Comparison of ENCODE assay signal across 25 mouse cellular contexts in the genomic region with DNA sequence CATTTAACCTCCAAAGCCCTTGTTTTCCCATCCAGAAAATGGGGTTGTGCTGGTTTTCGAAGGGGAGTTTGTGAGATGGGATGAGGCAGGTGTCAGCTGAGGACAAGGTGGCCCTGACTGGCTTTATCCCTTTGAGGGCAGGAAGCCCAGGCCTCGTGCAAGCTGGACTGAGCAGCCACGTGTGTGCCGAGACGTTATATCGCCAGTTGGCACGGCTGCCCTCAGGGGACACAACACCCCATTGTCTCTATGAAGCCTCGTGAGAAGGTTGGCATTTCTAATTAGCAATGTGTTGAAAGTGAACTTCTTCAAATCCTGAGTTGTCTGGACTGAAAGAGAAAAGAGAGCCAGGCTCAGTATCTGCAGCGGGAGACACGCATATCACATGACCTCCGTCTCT. TPM values are rescaled to one million over a fixed set of nuclear protein-coding genes. Genes with fewer than 3 reads are reported as not detected.
A peak's percentile ranks its signal among the peaks of the same experiment; 100 is the strongest.
DNase-seq lines count a peak whose midpoint lies in the region; ATAC-seq and TF ChIP-seq lines count a peak whose summit lies in the region.
"Had no signal": no experiment of that assay in that cellular context is flagged by ENCODE, and none has a peak within 500 bp of the region (broad histone marks: within the 10 kb centered on the region; RNA-seq: fewer than 3 reads in every experiment).

No protein-coding gene starts in this region.

- no peak overlapping the region for H3K4me3 ChIP-seq in forebrain, embryonic 13.5 days
- no peak overlapping the region for H3K4me3 ChIP-seq in forebrain, embryonic 11.5 days (ENCODE audit: low read depth, low read length)
- no peak overlapping the region for H3K4me3 ChIP-seq in midbrain, embryonic 14.5 days (replicated peaks; ENCODE audit: low read depth, low read length)
- H3K4me3 ChIP-seq in midbrain, embryonic 10.5 days = no peak overlapping the region
- H3K4me3 ChIP-seq in midbrain, postnatal 0 days (ENCODE audit: low read depth, low read length) = no peak overlapping the region
- H3K4me3 ChIP-seq: embryonic facial prominence, embryonic 13.5 days; forebrain, embryonic 15.5 days; gastrocnemius, adult 2 months; heart, adult 2 months; heart, embryonic 12.5 days; layer of hippocampus, adult 2 months; left cerebral cortex, adult 2 months; liver, embryonic 12.5 days had no signal

- H3K9ac ChIP-seq in forebrain, embryonic 13.5 days = no peak overlapping the region; the same call in 1 of the 2 replicates
- H3K9ac ChIP-seq in forebrain, embryonic 11.5 days (ENCODE audit: low read length) = no peak overlapping the region
- no peak overlapping the region for H3K9ac ChIP-seq in midbrain, embryonic 14.5 days (replicated peaks; ENCODE audit: low read length)
- no peak overlapping the region for H3K9ac ChIP-seq in midbrain, postnatal 0 days (replicated peaks; ENCODE audit: low read length, poor library complexity, severe bottlenecking)
- H3K9ac ChIP-seq: embryonic facial prominence, embryonic 13.5 days; forebrain, embryonic 15.5 days; heart, embryonic 12.5 days; hindbrain, embryonic 14.5 days; liver, embryonic 12.5 days; liver, postnatal 0 days had no signal

- H3K4me1 ChIP-seq in forebrain, embryonic 13.5 days = peaks cover 80% of the 10 kb centered on the region
- no peaks in the 10 kb centered on the region for H3K4me1 ChIP-seq in forebrain, embryonic 11.5 days (replicated peaks; ENCODE audit: control insufficient read depth, insufficient read depth, low read length)
- H3K4me1 ChIP-seq in midbrain, embryonic 14.5 days (ENCODE audit: control insufficient read depth, insufficient read depth, low read length) = peaks cover 28% of the 10 kb centered on the region
- peaks cover 23% of the 10 kb centered on the region for H3K4me1 ChIP-seq in midbrain, embryonic 10.5 days
- H3K4me1 ChIP-seq in midbrain, postnatal 0 days (ENCODE audit: insufficient read depth, low read length) = peaks cover 7% of the 10 kb centered on the region; the same call in 1 of the 2 replicates
- H3K4me1 ChIP-seq: embryonic facial prominence, embryonic 13.5 days; heart, embryonic 12.5 days; liver, embryonic 12.5 days had no signal

- H3K9me3 ChIP-seq in forebrain, embryonic 13.5 days (replicated peaks) = no peaks in the 10 kb centered on the region
- H3K9me3 ChIP-seq in forebrain, embryonic 11.5 days (ENCODE audit: control insufficient read depth, low read length) = no peaks in the 10 kb centered on the region
- H3K9me3 ChIP-seq in midbrain, embryonic 14.5 days (ENCODE audit: control insufficient read depth, low read length) = no peaks in the 10 kb centered on the region
- no peaks in the 10 kb centered on the region for H3K9me3 ChIP-seq in midbrain, embryonic 10.5 days (replicated peaks)
- H3K9me3 ChIP-seq in midbrain, postnatal 0 days (ENCODE audit: low read length) = no peaks in the 10 kb centered on the region
- H3K9me3 ChIP-seq: embryonic facial prominence, embryonic 13.5 days; forebrain, embryonic 15.5 days; liver, embryonic 12.5 days had no signal

- H3K36me3 ChIP-seq in forebrain, embryonic 13.5 days (ENCODE audit: poor library complexity, severe bottlenecking) = peaks cover 17% of the 10 kb centered on the region
- H3K36me3 ChIP-seq in forebrain, embryonic 11.5 days (ENCODE audit: control insufficient read depth, insufficient read depth, low read length) = no peaks in the 10 kb centered on the region
- 0 out of 2 replicates have a peak, but pooled peaks cover 2% of the 10 kb centered on the region for H3K36me3 ChIP-seq in midbrain, embryonic 14.5 days (ENCODE audit: control insufficient read depth, insufficient read depth, low read length)
- H3K36me3 ChIP-seq in midbrain, embryonic 10.5 days = peaks cover 66% of the 10 kb centered on the region
- H3K36me3 ChIP-seq in midbrain, postnatal 0 days (ENCODE audit: insufficient read depth, low read length) = no peaks in the 10 kb centered on the region
- H3K36me3 ChIP-seq: embryonic facial prominence, embryonic 13.5 days; forebrain, embryonic 15.5 days; heart, embryonic 12.5 days; liver, embryonic 12.5 days had no signal

- ATAC-seq in forebrain, embryonic 13.5 days = no peak
- ATAC-seq in forebrain, embryonic 11.5 days (replicated peaks; ENCODE audit: low FRiP score) = no peak
- ATAC-seq in midbrain, embryonic 14.5 days (ENCODE audit: low FRiP score, low TSS enrichment) = no peak
- ATAC-seq in midbrain, postnatal 0 days (ENCODE audit: low FRiP score) = no peak
- ATAC-seq: CD4-positive, CD25-positive, alpha-beta regulatory T cell, adult 4 months; forebrain, embryonic 15.5 days; inflammation-experienced regulatory T-cells, adult 6 months; liver, embryonic 12.5 days; liver, postnatal 0 days had no signal

- peak overlapping the region; percentile 48; the same call in 1 of the 2 replicates for H3K27ac ChIP-seq in forebrain, embryonic 13.5 days
- H3K27ac ChIP-seq in forebrain, embryonic 11.5 days (ENCODE audit: low read depth, low read length) = no peak overlapping the region
- no peak overlapping the region for H3K27ac ChIP-seq in midbrain, embryonic 14.5 days (replicated peaks; ENCODE audit: low read depth, low read length)
- H3K27ac ChIP-seq in midbrain, embryonic 10.5 days (replicated peaks) = no peak overlapping the region
- no peak overlapping the region for H3K27ac ChIP-seq in midbrain, postnatal 0 days (ENCODE audit: low read depth, low read length)
- H3K27ac ChIP-seq: embryonic facial prominence, embryonic 13.5 days; forebrain, embryonic 15.5 days; gastrocnemius, adult 2 months; heart, adult 2 months; hindbrain, embryonic 14.5 days; layer of hippocampus, adult 2 months; left cerebral cortex, adult 2 months; liver, embryonic 12.5 days had no signal

- TF ChIP-seq CTCF in midbrain, postnatal 0 days (IDR thresholded peaks at IDR 0.05) = no peak

- DNase-seq in forebrain, embryonic 11.5 days (ENCODE audit: low spot score) = no peak
- peak; percentile 41 for DNase-seq in midbrain, embryonic 14.5 days
- DNase-seq in midbrain, embryonic 10.5 days (ENCODE audit: low spot score) = no peak
- peak; percentile 53 for DNase-seq in brain, adult 2 months (ENCODE audit: low read depth, low spot score)
- peak; percentile 40 for DNase-seq in midbrain, postnatal 0 days (ENCODE audit: low spot score)
- no peak for DNase-seq in gastrocnemius, postnatal 36 days
- DNase-seq: adrenal gland, postnatal 14 days; gastrocnemius, adult 2 months; heart, adult 2 months; heart, postnatal 4 days; kidney, adult 11 months; kidney, postnatal 36 days; liver, postnatal 0 days; lung, postnatal 36 days; thymus, postnatal 4 days had no signal

- intact Hi-C loops in gastrocnemius, postnatal 36 days (cut with DNase I) = loop anchor here (5.0 kb wide), 1 partner anchor 59 kb away; no protein-coding TSS in a partner anchor

- WGBS in forebrain, embryonic 13.5 days = 53% methylated on average over 11 of the region's 11 CpGs
- 77% methylated on average over 11 of the region's 11 CpGs for WGBS in forebrain, embryonic 11.5 days
- 66% methylated on average over 11 of the region's 11 CpGs for WGBS in midbrain, embryonic 14.5 days
- WGBS in midbrain, embryonic 10.5 days = 91% methylated on average over 11 of the region's 11 CpGs
- 65% methylated on average over 11 of the region's 11 CpGs for WGBS in midbrain, postnatal 0 days

- H3K4me2 ChIP-seq in forebrain, embryonic 13.5 days = no peak overlapping the region
- H3K4me2 ChIP-seq in forebrain, embryonic 11.5 days (ENCODE audit: low read depth, low read length, severe bottlenecking) = no peak overlapping the region
- H3K4me2 ChIP-seq in midbrain, embryonic 14.5 days (ENCODE audit: low read length) = no peak overlapping the region
- no peak overlapping the region for H3K4me2 ChIP-seq in midbrain, postnatal 0 days (ENCODE audit: low read depth, low read length, poor library complexity, severe bottlenecking)
- H3K4me2 ChIP-seq: embryonic facial prominence, embryonic 13.5 days; forebrain, embryonic 15.5 days; heart, embryonic 12.5 days; hindbrain, embryonic 14.5 days; liver, embryonic 12.5 days had no signal

- H3K27me3 ChIP-seq in forebrain, embryonic 13.5 days = no peaks in the 10 kb centered on the region
- no peaks in the 10 kb centered on the region for H3K27me3 ChIP-seq in forebrain, embryonic 11.5 days (ENCODE audit: control insufficient read depth, insufficient read depth, low read length)
- no peaks in the 10 kb centered on the region for H3K27me3 ChIP-seq in midbrain, embryonic 14.5 days (ENCODE audit: control insufficient read depth, insufficient read depth, low read length)
- no peaks in the 10 kb centered on the region for H3K27me3 ChIP-seq in midbrain, embryonic 10.5 days (ENCODE audit: low read depth, poor library complexity, severe bottlenecking)
- no peaks in the 10 kb centered on the region for H3K27me3 ChIP-seq in midbrain, postnatal 0 days (ENCODE audit: insufficient read depth, low read length)
- H3K27me3 ChIP-seq: embryonic facial prominence, embryonic 13.5 days; forebrain, embryonic 15.5 days; heart, embryonic 12.5 days; liver, embryonic 12.5 days had no signal

RNA-seq across cellular contexts. Expression of gene Phf21b, which starts 37.6 kb away (rescaled TPM):
- polyA plus RNA-seq in forebrain, embryonic 13.5 days (2015; fragmentation: Nextera tagmentation; extraction: Ambion mirVana) = 16.4 and 17.1 TPM in 2 replicates
- 26.6 and 32.2 TPM in 2 replicates for polyA plus RNA-seq in forebrain, embryonic 11.5 days (2014; fragmentation: Nextera tagmentation; extraction: Ambion mirVana)
- polyA plus RNA-seq in midbrain, embryonic 14.5 days (2014; fragmentation: Nextera tagmentation; extraction: Ambion mirVana) = 21.7 and 27.4 TPM in 2 replicates
- polyA plus RNA-seq in midbrain, embryonic 10.5 days (2016; fragmentation: Nextera tagmentation; extraction: Ambion mirVana) = 9.5 and 11.9 TPM in 2 replicates
- 11.7 and 14.2 TPM in 2 replicates for total RNA-seq in midbrain, postnatal 0 days (2014; rRNA removed)
- 1.1 and 1.4 TPM in 2 replicates for polyA plus RNA-seq in midbrain, postnatal 0 days (2015; fragmentation: Nextera tagmentation; extraction: Ambion mirVana)
- total RNA-seq in gastrocnemius, postnatal 36 days (2021) = under 1 TPM; 0.43 to 0.49 TPM
- polyA plus RNA-seq: liver, postnatal 0 days had no signal

Comparison
In these comparisons a context has a peak if more than half of its experiments do, and no peak if none do; other contexts are left out.
1. DNase-seq: peak in midbrain, embryonic 14.5 days (single experiment), brain, adult 2 months (single experiment) and midbrain, postnatal 0 days (single experiment); none in forebrain, embryonic 11.5 days (single experiment), midbrain, embryonic 10.5 days (single experiment) and gastrocnemius, postnatal 36 days (0 of 2).